Mouse (Mus musculus) liver (tissue): ENCODE results near the gene Ptov1.
A peak's percentile ranks its signal among the peaks of the same experiment; 100 is the strongest.

Source experiments
- DNase-seq: peaks from one replicate; pipeline ENCODE4 v3.0.0-alpha.2; 2020; ENCODE audit warnings: mixed read lengths

Gene Ptov1

GRCm38 (mm10) chr7:44839171-44839490, 30.5 kb downstream of the Ptov1 start:
- DNase-seq: no peak

- DNase-seq: no peak
Measured at GRCm38 (mm10) chr7:44838073-44838472, 31.5 kb downstream of the Ptov1 start.

GRCm38 (mm10) chr7:44836423-44837053, 33.0 kb downstream of the Ptov1 start:
- DNase-seq: no peak

GRCm38 (mm10) chr7:44836016-44836404, 33.6 kb downstream of the Ptov1 start:
- no peak for DNase-seq

- DNase-seq: no peak
Measured at GRCm38 (mm10) chr7:44835373-44836015, 34.1 kb downstream of the Ptov1 start.

GRCm38 (mm10) chr7:44832763-44833162, 36.8 kb downstream of the Ptov1 start:
- DNase-seq: no peak

GRCm38 (mm10) chr7:44828706-44829105, 40.9 kb downstream of the Ptov1 start:
- DNase-seq: no peak

GRCm38 (mm10) chr7:44826771-44827170, 42.8 kb downstream of the Ptov1 start:
- no peak for DNase-seq

- peak; percentile 82 for DNase-seq
Measured at GRCm38 (mm10) chr7:44824872-44825271, 44.7 kb downstream of the Ptov1 start.

- no peak for DNase-seq
Measured at GRCm38 (mm10) chr7:44823409-44823808, 46.2 kb downstream of the Ptov1 start.

GRCm38 (mm10) chr7:44821666-44822448, 47.7 kb downstream of the Ptov1 start:
- peak; percentile 16 for DNase-seq

- peak; percentile 2 for DNase-seq
Measured at GRCm38 (mm10) chr7:44820525-44820924, 49.1 kb downstream of the Ptov1 start.

GRCm38 (mm10) chr7:44819863-44820262, 49.7 kb downstream of the Ptov1 start:
- peak; percentile 32 for DNase-seq

- DNase-seq: peak; percentile 1
Measured at GRCm38 (mm10) chr7:44819391-44819790, 50.2 kb downstream of the Ptov1 start.

GRCm38 (mm10) chr7:44818751-44819235, 50.8 kb downstream of the Ptov1 start:
- peak; percentile 60 for DNase-seq

- peak; percentile 5 for DNase-seq
Measured at GRCm38 (mm10) chr7:44818164-44818563, 51.4 kb downstream of the Ptov1 start.

- DNase-seq: no peak
Measured at GRCm38 (mm10) chr7:44817441-44817840, 52.1 kb downstream of the Ptov1 start.

GRCm38 (mm10) chr7:44816470-44817021, 53.0 kb downstream of the Ptov1 start, which contains the start of gene Atf5:
Atf5 (minus strand) TSS chr7:44816658.
- DNase-seq: peak; percentile 73

- peak; percentile 99 for DNase-seq
Measured at GRCm38 (mm10) chr7:44815721-44816469, 53.7 kb downstream of the Ptov1 start, which contains the start of the genes Nup62 and Il4i1. Nup62 (plus strand) TSS chr7:44816088. Il4i1 (plus strand) TSS chr7:44816387.

GRCm38 (mm10) chr7:44814952-44815553, 54.5 kb downstream of the Ptov1 start:
- peak; percentile 12 for DNase-seq

- DNase-seq: peak; percentile 1
Measured at GRCm38 (mm10) chr7:44814423-44814822, 55.2 kb downstream of the Ptov1 start.

- peak; percentile 0 for DNase-seq
Measured at GRCm38 (mm10) chr7:44813985-44814384, 55.6 kb downstream of the Ptov1 start.
